Mouse (Mus musculus) gastrocnemius, adult 8-10 months (tissue): Measurements from ENCODE around the gene Klhdc9. TPM values are rescaled to one million over a fixed set of nuclear protein-coding genes. Genes with fewer than 3 reads are reported as not detected.

ENCODE experiments used
- DNase-seq, 2 experiments: peaks; one replicate each; pipeline ENCODE4 v3.0.0; 2022; ENCODE audit warnings: low spot score in 2 of 2
- total RNA-seq, 4 experiments: library from RNA; stranded (reverse); gene quantifications; 2 replicates each; pipeline ENCODE4 v1.2.4; 2022

The Klhdc9 gene
- total RNA-seq, 4 experiments from 2014 or later: not detected

GRCm38 (mm10) chr1:171309321-171309720, 51.3 kb downstream of the Klhdc9 start:
- no peak for DNase-seq

Other genes with a start within 250 kb of the Klhdc9 start
- gene Cfap126, start 246.9 kb downstream of the Klhdc9 start, total RNA-seq: 1 to 10 TPM in 3 of 4 experiments, under 1 TPM in 1; 0.56 to 1.3 (median 1.2) TPM
- 100 to 1,000 TPM; 597 to 760 (median 703) TPM for gene Sdhc, start 210.2 kb downstream of the Klhdc9 start, total RNA-seq
- 10 to 100 TPM in 3 of 4 experiments, 1 to 10 TPM in 1; 5.2 to 26.1 (median 16.9) TPM for gene Mpz, start 210.1 kb downstream of the Klhdc9 start, total RNA-seq
- 10 to 100 TPM; 40.2 to 94.7 (median 71.0) TPM for gene Pcp4l1, start 164.5 kb downstream of the Klhdc9 start, total RNA-seq
- gene Nr1i3, start 146.8 kb downstream of the Klhdc9 start, total RNA-seq: under 1 TPM in 1 of 4 experiments, not detected in 3; 0.21 TPM
- gene Tomm40l, start 138.3 kb downstream of the Klhdc9 start, total RNA-seq: 10 to 100 TPM; 46.4 to 50.9 (median 50.4) TPM
- gene Apoa2, start 135.7 kb downstream of the Klhdc9 start, total RNA-seq: 1 to 10 TPM in 2 of 4 experiments, not detected in 2; 1.5 to 6.1 TPM
- 1 to 10 TPM in 3 of 4 experiments, under 1 TPM in 1; 0.85 to 3.1 (median 2.3) TPM for gene Fcer1g, start 126.4 kb downstream of the Klhdc9 start, total RNA-seq
- under 1 TPM in 2 of 4 experiments, not detected in 2; 0.09 to 0.36 TPM for gene Adamts4, start 110.4 kb downstream of the Klhdc9 start, total RNA-seq
- gene Ndufs2, start 109.4 kb downstream of the Klhdc9 start, total RNA-seq: 100 to 1,000 TPM; 830 to 997 (median 868) TPM
- gene B4galt3, start 90.5 kb downstream of the Klhdc9 start, total RNA-seq: 10 to 100 TPM in 2 of 4 experiments, 1 to 10 TPM in 2; 8.7 to 14.1 (median 10.9) TPM
- gene Ppox, start 79.6 kb downstream of the Klhdc9 start, total RNA-seq: 10 to 100 TPM in 2 of 4 experiments, 1 to 10 TPM in 2; 7.3 to 10.7 (median 9.0) TPM
- 10 to 100 TPM; 15.3 to 19.3 (median 16.2) TPM for gene Usp21, start 72.8 kb downstream of the Klhdc9 start, total RNA-seq
- gene Ufc1, start 65.8 kb downstream of the Klhdc9 start, total RNA-seq: 100 to 1,000 TPM; 102 to 110 (median 106) TPM
- gene Dedd, start 31.7 kb downstream of the Klhdc9 start, total RNA-seq: 10 to 100 TPM; 31.9 to 39.7 (median 37.3) TPM
- 10 to 100 TPM; 25.6 to 30.3 (median 29.0) TPM for gene Nit1, start 15.2 kb downstream of the Klhdc9 start, total RNA-seq
- gene Pfdn2, start 15.1 kb downstream of the Klhdc9 start, total RNA-seq: 100 to 1,000 TPM in 2 of 4 experiments, 10 to 100 TPM in 2; 46.7 to 104 (median 77.5) TPM
- gene Nectin4, start 9.3 kb upstream of the Klhdc9 start, total RNA-seq: not detected
- under 1 TPM; 0.34 to 0.63 (median 0.44) TPM for gene Arhgap30, start 28.2 kb upstream of the Klhdc9 start, total RNA-seq
- gene Usf1, start 50.5 kb upstream of the Klhdc9 start, total RNA-seq: 10 to 100 TPM; 29.3 to 35.5 (median 33.0) TPM
- gene Tstd1, start 58.1 kb upstream of the Klhdc9 start, total RNA-seq: under 1 TPM in 2 of 4 experiments, not detected in 2; 0.51 to 0.58 TPM
- 1 to 10 TPM; 3.6 to 5.9 (median 4.2) TPM for gene F11r, start 76.7 kb upstream of the Klhdc9 start, total RNA-seq
- gene Alyref2, start 142.7 kb upstream of the Klhdc9 start, total RNA-seq: 1 to 10 TPM in 3 of 4 experiments, under 1 TPM in 1; 0.90 to 1.3 (median 1.2) TPM
- gene Itln1, start 174.5 kb upstream of the Klhdc9 start, total RNA-seq: not detected
- gene Cd244a, start 198.4 kb upstream of the Klhdc9 start, total RNA-seq: under 1 TPM in 1 of 4 experiments, not detected in 3; 0.19 TPM
- under 1 TPM in 2 of 4 experiments, not detected in 2; 0.18 to 0.27 TPM for gene Ly9, start 246.6 kb upstream of the Klhdc9 start, total RNA-seq